Mouse (Mus musculus): ENCODE measurements around the gene Cst3. TPM values are rescaled to one million over a fixed set of nuclear protein-coding genes. Genes with fewer than 3 reads are reported as not detected.

Cst3 gene
- polyA plus RNA-seq, 1 experiment from 2014 or later = 595 TPM

- H3K9me3 ChIP-seq (ENCODE audit: control insufficient read depth, low read length) = no peaks in the 10 kb centered on the region
- no peaks in the 10 kb centered on the region for H3K36me3 ChIP-seq (ENCODE audit: control insufficient read depth, insufficient read depth, low read length)
- H3K4me2 ChIP-seq (replicated peaks; ENCODE audit: low read depth) = no peak overlapping the region
- H3K27me3 ChIP-seq (ENCODE audit: control insufficient read depth, insufficient read depth, low read length) = no peaks in the 10 kb centered on the region
- no peak overlapping the region for H3K4me3 ChIP-seq (ENCODE audit: low read depth, low read length)
- 77% methylated on average over 5 of the region's 5 CpGs for WGBS
- TF ChIP-seq CTCF (IDR thresholded peaks at IDR 0.05; ENCODE audit: low read depth) (no peak), EP300 (optimal IDR thresholded peaks at IDR 0.05) (no peak)
- no peak overlapping the region for H3K27ac ChIP-seq (replicated peaks)
- DNase-seq (ENCODE audit: low spot score) (no peak), ATAC-seq (ENCODE audit: low FRiP score, low TSS enrichment) (no peak)
- H3K9ac ChIP-seq (ENCODE audit: low read length) = no peak overlapping the region
- H3K4me1 ChIP-seq (replicated peaks; ENCODE audit: control insufficient read depth, insufficient read depth) = no peaks in the 10 kb centered on the region
Observed at GRCm38 (mm10) chr2:148838075-148838777, 37.3 kb downstream of the Cst3 start.

GRCm38 (mm10) chr2:148834912-148835311 lies 40.6 kb downstream of the Cst3 start, which contains the start of gene Cst9:
Gene Cst9, plus strand, starts transcription at chr2:148835147.
- Histone ChIP-seq H3K4me1 (replicated peaks; ENCODE audit: control insufficient read depth, insufficient read depth) (no peaks in the 10 kb centered on the region), H3K9me3 (ENCODE audit: control insufficient read depth, low read length) (no peaks in the 10 kb centered on the region), H3K27me3 (ENCODE audit: control insufficient read depth, insufficient read depth, low read length) (no peaks in the 10 kb centered on the region), H3K36me3 (ENCODE audit: control insufficient read depth, insufficient read depth, low read length) (no peaks in the 10 kb centered on the region), H3K4me2 (replicated peaks; ENCODE audit: low read depth) (no peak within 1 kb of the TSS), H3K27ac (replicated peaks) (no peak within 1 kb of the TSS), H3K4me3 (ENCODE audit: low read depth, low read length) (no peak within 1 kb of the TSS), H3K9ac (ENCODE audit: low read length) (no peak within 1 kb of the TSS)
- WGBS = 40% methylated on average over 4 of the region's 4 CpGs
- ATAC-seq (ENCODE audit: low FRiP score, low TSS enrichment) (no peak), DNase-seq (ENCODE audit: low spot score) (no peak)
- TF ChIP-seq CTCF (IDR thresholded peaks at IDR 0.05; ENCODE audit: low read depth) (no peak), EP300 (optimal IDR thresholded peaks at IDR 0.05) (no peak)

- H3K27ac ChIP-seq (replicated peaks) = no peak overlapping the region
- H3K27me3 ChIP-seq (ENCODE audit: control insufficient read depth, insufficient read depth, low read length) = no peaks in the 10 kb centered on the region
- no peak for DNase-seq (ENCODE audit: low spot score)
- 33% methylated on average over 1 of the region's 1 CpGs for WGBS
- no peak for TF ChIP-seq EP300 (optimal IDR thresholded peaks at IDR 0.05)
- TF ChIP-seq CTCF (IDR thresholded peaks at IDR 0.05; ENCODE audit: low read depth) = no peak
- ATAC-seq (ENCODE audit: low FRiP score, low TSS enrichment) = no peak
- H3K4me3 ChIP-seq (ENCODE audit: low read depth, low read length) = no peak overlapping the region
- no peaks in the 10 kb centered on the region for H3K36me3 ChIP-seq (ENCODE audit: control insufficient read depth, insufficient read depth, low read length)
- no peaks in the 10 kb centered on the region for H3K4me1 ChIP-seq (replicated peaks; ENCODE audit: control insufficient read depth, insufficient read depth)
- no peak overlapping the region for H3K9ac ChIP-seq (ENCODE audit: low read length)
- no peak overlapping the region for H3K4me2 ChIP-seq (replicated peaks; ENCODE audit: low read depth)
- no peaks in the 10 kb centered on the region for H3K9me3 ChIP-seq (ENCODE audit: control insufficient read depth, low read length)
Observed at GRCm38 (mm10) chr2:148825986-148826385, 49.5 kb downstream of the Cst3 start.

Other genes with a start within 250 kb of the Cst3 start
- gene Nxt1, start 203.1 kb downstream of the Cst3 start, polyA plus RNA-seq (2015; fragmentation: Nextera tagmentation; extraction: Ambion mirVana) = 54.4 and 57.1 TPM in 2 replicates
- 8.0 and 9.4 TPM in 2 replicates for gene Gzf1, start 194.7 kb downstream of the Cst3 start, polyA plus RNA-seq (2015; fragmentation: Nextera tagmentation; extraction: Ambion mirVana)
- gene Napb, start 143.2 kb downstream of the Cst3 start, polyA plus RNA-seq (2015; fragmentation: Nextera tagmentation; extraction: Ambion mirVana) = 2.2 and 2.4 TPM in 2 replicates
- gene Cstl1, start 125.3 kb downstream of the Cst3 start, polyA plus RNA-seq (2015; fragmentation: Nextera tagmentation; extraction: Ambion mirVana) = not detected in 2 replicates
- 0.98 and 1.2 TPM in 2 replicates for gene Cst11, start 104.2 kb downstream of the Cst3 start, polyA plus RNA-seq (2015; fragmentation: Nextera tagmentation; extraction: Ambion mirVana)
- not detected in 2 replicates for gene 8030411F24Rik, start 93.7 kb downstream of the Cst3 start, polyA plus RNA-seq (2015; fragmentation: Nextera tagmentation; extraction: Ambion mirVana)
- gene Cst12, start 86.3 kb downstream of the Cst3 start, polyA plus RNA-seq (2015; fragmentation: Nextera tagmentation; extraction: Ambion mirVana) = 0.25 TPM in 1 of 2 replicates, not detected in the other
- gene Cst8, start 76.9 kb downstream of the Cst3 start, polyA plus RNA-seq (2015; fragmentation: Nextera tagmentation; extraction: Ambion mirVana) = 35.6 and 46.3 TPM in 2 replicates
- gene Cst13, start 55.6 kb downstream of the Cst3 start, polyA plus RNA-seq (2015; fragmentation: Nextera tagmentation; extraction: Ambion mirVana) = 0.17 TPM in 1 of 2 replicates, not detected in the other
- not detected in 2 replicates for gene Cst9, start 40.5 kb downstream of the Cst3 start, polyA plus RNA-seq (2015; fragmentation: Nextera tagmentation; extraction: Ambion mirVana)
- not detected in 2 replicates for gene 9230104L09Rik, start 10.7 kb downstream of the Cst3 start, polyA plus RNA-seq (2015; fragmentation: Nextera tagmentation; extraction: Ambion mirVana)
- not detected in 2 replicates for gene Gm1330, start 127.6 kb upstream of the Cst3 start, polyA plus RNA-seq (2015; fragmentation: Nextera tagmentation; extraction: Ambion mirVana)
- not detected in 2 replicates for gene Gm10750, start 141.5 kb upstream of the Cst3 start, polyA plus RNA-seq (2015; fragmentation: Nextera tagmentation; extraction: Ambion mirVana)

Measured in stomach, postnatal 0 days (tissue).